Mouse (Mus musculus): ENCODE data around the gene 4931422A03Rik.

Gene 4931422A03Rik

GRCm38 (mm10) chr2:103937670-103938069 lies 90.5 kb downstream of the 4931422A03Rik start:
- DNase-seq (ENCODE audit: low spot score in 2 of 2), result no peak

DNA sequence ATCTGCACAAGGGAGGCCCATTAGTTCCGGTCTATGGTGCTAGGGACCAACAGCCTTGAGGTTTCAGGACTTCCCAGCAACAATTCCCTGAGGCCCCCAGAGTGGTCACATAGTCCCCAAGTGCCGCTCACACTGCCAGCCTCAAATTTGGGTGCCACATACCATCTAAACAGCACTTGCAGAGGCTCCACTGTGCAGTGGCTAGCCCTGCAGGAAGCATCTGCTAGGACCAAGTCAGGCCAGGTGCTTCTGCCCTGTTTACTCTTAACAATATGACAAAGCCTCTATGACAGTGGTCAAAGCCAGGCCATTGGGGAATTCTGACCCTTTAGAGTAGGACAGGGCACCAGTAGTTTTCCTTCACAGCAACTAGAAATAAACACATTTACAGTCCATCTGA lies 91.5 kb downstream of the 4931422A03Rik start:
- no peak for DNase-seq (ENCODE audit: low spot score in 2 of 2)

DNA sequence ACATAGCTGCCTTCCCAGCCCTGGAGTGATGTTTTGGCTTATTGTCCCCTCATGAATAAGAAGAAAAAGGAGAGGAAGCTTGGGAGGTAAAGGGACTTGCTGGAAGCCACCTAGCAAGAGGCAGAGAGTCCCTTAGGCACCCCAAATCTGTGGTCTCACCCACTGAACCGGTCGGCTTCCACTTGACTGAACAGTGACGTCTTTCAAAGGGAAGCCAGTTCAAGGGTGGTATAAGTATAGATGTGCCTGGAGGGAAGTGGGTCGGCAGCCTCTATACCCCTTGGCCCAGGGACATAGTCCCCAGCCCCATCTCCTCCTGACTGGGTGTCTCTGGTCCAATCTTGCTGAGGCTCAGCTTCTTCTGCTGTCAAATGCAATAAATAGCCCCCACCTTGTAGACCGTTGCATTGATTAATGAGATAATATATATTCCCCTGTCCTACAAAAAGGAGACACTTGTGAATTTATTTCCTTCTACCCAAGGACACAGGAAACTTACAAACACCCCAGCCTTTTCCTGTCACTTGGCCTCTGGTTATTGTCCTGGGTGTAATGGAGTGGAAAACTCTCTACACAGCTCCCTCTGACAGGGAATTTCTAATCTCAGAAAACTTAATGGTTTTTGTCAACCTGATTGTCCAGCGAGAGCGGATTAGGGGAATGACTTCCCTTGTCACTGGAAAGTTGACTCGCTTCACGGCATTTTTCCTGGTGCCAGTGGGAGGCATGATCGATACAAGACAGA lies 92.3 kb downstream of the 4931422A03Rik start:
- DNase-seq (ENCODE audit: low spot score in 2 of 2), result no peak

- DNase-seq (ENCODE audit: low spot score in 2 of 2), result no peak
These were observed 93.5 kb downstream of the 4931422A03Rik start for GRCm38 (mm10) chr2:103934670-103935069.

- no peak for DNase-seq (ENCODE audit: low spot score in 2 of 2)
These were observed 93.9 kb downstream of the 4931422A03Rik start for GRCm38 (mm10) chr2:103934270-103934669.

- DNase-seq (ENCODE audit: low spot score in 2 of 2), result no peak
These were observed 95.7 kb downstream of the 4931422A03Rik start for GRCm38 (mm10) chr2:103932480-103932879.

DNA sequence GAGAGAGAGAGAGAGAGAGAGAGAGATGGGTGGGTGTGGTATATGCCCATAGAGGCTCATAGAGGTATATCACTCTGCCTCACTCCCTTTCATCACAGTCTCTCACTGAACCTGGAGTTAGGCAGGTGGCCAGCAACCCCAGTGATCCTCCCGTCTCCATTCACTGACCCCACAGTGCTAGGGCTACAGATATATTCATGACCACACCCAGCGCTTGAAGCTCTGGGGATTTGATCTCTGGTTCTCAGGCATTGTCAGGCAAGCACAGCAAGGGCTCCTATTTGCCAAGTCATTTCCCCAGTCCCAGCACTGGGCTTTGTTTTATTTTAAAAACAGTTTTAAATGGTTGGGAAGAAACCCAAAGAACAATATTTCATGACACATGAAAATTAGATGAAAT lies 96.1 kb downstream of the 4931422A03Rik start:
- no peak for DNase-seq (ENCODE audit: low spot score in 2 of 2)

DNA sequence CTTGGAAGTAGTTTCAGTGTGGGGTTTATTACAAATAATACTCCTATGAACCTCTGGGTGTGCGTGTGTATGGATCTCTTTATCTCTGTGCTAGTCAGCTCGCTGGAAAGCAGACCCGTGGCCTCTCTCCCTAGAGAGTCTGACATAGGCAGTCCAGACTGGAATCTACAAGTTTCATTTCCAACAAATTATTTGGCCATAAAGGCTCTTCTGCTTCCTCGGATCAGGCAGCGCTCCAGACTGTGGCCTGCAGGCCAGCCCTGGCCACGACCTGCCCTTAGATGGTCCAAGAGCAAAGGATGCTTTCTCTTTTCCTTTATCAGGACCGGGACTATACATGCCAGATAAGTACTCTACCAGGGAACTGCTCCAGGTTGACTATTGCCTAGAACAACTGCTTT lies 96.7 kb downstream of the 4931422A03Rik start:
- no peak for DNase-seq (ENCODE audit: low spot score in 2 of 2)

- no peak for DNase-seq (ENCODE audit: low spot score in 2 of 2)
These were observed 97.7 kb downstream of the 4931422A03Rik start for GRCm38 (mm10) chr2:103930306-103931019.

- no peak for DNase-seq (ENCODE audit: low spot score in 2 of 2)
These were observed 100.5 kb downstream of the 4931422A03Rik start for GRCm38 (mm10) chr2:103927610-103928145.

DNA sequence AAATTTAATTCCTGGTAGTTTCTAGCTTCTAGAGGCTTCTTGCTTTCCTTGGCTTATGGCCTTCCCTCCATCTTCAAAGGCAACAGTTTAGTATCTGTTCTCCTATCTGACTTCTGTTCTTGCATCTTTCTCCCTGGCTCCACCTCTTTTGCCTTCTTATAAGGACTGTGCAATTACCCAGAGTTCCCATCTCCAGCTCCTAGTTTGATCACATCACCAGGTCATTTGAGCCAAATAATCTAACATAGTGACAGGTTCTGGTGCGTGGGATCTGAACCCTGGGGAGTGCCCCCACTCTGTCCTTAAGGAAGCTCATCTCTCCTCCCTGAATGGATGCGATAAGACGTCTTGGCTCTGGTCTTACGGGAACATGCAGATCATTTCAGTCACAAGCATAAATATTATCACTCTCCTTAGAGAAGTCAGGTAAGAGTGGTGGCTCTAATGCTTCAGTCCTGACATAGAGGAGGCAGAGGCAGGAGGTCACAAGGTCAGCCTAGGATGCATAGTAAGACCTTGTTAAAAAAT lies 101.5 kb downstream of the 4931422A03Rik start:
- DNase-seq (ENCODE audit: low spot score in 2 of 2), result no peak

GRCm38 (mm10) chr2:103919488-103919887 lies 108.7 kb downstream of the 4931422A03Rik start:
- no peak for DNase-seq (ENCODE audit: low spot score in 2 of 2)

DNA sequence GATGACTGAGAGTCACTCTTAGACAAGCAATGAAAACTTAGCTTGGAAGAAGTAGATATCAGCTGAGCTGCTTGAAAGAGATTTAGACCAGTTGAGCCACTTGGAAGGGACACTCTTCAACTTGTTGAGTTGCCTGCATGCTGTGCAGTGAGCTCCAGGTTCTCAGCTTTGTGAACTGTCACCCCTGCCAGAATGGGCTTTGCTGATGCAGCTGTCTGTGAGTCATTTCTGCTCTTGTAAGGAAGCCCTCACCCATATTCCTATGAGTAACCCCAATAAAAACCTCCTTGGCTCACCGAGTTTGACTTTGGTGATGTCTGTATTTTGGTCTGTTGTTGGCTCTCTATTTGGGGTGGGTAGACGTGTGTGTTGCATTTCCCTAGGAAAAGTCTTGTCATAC lies 109.8 kb downstream of the 4931422A03Rik start:
- no peak for DNase-seq (ENCODE audit: low spot score in 2 of 2)

DNA sequence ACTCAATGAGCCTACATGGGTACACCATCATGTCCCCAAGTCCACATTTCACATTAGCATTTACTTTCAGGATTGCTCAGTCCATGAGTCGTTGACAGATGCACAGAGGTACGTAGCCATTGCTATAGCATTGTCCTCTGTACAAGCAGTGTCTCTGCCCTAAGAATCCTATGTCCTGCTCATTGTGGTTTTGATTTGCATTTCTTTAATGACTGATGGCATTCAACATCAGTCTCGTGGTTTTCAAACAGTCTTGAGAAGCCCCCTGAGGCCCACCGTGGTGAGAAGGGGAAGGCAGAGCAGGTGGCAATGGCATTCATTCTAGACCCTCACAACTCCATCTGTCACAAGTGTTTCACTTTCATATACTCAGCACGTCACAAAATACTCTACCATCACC lies 110.8 kb downstream of the 4931422A03Rik start:
- no peak for DNase-seq (ENCODE audit: low spot score in 2 of 2)

All from thymus, postnatal 10 days (tissue).